Mouse (Mus musculus): ENCODE data around the gene Rasl11b. TPM values are rescaled to one million over a fixed set of nuclear protein-coding genes. Genes with fewer than 3 reads are reported as not detected.
A peak's percentile ranks its signal among the peaks of the same experiment; 100 is the strongest.

Gene Rasl11b
- total and polyA plus RNA-seq, 3 experiments, result 16.8 to 41.9 (median 24.3) TPM

DNA sequence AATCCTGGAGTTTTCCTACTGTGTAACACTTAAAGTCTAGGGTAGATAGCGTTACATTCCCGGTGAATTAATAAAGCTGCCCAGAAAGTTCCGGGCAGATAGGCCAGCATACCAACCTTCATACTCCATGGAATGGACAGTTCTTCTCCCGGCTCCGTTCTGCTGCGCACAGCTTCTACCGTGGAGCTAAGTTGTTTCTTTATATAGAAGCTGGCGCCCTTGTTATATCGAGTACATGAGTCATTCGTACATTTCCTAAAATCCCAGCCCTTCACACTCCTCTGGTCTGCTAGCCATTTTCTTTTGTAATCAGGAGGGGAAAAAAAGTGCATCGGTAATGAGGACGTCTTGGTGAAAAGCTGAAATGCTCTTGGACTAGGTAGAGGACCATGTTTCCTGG is 7.0 kb upstream of the Rasl11b start:
- no peak for DNase-seq

DNA sequence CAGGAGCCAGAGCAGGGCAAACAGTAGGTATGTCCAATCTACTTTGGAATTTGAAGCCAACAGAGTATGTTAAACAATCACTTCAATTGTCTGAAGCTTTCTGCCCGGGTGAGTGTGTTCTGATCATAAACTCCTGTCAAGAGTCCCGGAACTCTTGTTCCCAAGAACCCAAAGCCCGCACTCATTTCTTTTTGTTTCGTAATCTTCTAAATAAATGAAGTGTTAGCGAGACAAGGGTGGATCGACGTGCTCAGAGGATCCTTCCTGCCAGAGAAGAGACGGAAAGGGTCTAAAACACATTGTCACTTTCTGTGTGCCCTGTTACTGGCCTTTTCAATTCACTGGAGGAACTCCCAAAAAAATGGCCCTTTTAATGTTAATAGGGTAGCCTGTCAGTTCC is 6.2 kb upstream of the Rasl11b start:
- DNase-seq, result no peak

DNA sequence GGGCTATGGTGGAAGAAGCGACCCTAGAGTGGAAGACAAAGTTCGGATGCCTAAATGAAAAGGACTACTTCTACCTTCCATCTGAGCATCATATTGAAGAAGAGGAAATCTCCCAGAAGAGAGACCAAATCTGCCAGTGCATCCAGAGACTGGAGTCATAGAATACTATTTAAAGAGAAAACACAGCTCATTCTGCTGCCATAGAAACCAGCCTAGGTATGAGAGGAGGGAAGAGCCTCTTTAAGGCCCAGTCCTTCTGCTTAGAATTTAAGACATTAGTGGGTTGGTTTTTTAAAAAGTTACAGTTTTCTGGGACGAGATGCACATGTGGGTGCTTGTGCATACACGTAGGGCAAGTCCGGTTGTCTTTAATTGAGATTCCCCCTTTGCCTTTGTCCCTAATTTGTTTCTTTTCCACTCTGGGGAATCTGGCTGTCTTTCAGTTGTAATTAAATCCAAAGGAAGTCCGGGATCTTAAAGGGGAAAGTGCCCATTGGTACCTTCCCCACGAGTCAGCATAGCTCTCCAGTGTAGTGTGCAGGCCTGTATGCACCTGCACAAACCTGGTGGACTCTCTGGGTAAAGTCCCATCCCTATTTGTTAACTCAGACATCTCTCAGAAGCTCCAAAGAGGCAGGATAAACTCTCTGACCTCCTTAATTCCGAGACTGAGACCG is 5.5 kb upstream of the Rasl11b start:
- no peak for DNase-seq

DNA sequence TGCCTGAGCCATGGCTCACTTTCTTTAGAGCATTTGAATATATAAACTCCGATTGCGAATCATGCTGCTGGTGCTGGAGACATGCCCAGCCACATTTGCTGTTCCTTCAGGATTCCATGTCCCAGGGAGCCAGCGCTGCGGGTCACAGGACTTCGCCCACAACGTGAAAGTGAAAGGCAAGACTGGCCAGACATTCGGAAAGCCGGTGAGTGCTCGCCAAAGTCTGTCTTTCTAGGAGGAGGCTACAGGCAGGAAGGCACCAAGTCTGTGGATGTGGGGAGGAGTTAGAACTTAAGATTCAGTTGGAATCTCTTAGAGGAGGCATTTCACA is 5.0 kb upstream of the Rasl11b start:
- no peak for DNase-seq

DNA sequence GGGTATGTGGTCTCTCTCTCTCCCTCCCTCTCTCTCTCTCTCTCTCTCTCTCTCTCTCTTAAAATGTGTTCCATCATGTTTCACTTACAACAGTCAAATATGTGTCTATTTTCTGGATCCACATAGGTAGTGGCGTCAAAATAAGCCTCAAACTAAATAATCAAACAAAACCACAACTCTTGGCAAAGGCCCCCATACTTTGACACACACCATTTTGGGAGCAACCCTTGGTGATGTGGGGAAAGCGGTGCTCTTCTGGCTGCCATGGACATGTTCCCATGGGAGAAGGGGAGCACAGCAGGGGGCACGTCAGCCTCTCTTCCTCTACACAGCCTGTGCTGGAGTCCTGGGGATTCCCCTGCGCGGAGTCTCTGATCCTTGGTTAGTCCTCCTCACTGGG is 4.2 kb upstream of the Rasl11b start:
- no peak for DNase-seq

DNA sequence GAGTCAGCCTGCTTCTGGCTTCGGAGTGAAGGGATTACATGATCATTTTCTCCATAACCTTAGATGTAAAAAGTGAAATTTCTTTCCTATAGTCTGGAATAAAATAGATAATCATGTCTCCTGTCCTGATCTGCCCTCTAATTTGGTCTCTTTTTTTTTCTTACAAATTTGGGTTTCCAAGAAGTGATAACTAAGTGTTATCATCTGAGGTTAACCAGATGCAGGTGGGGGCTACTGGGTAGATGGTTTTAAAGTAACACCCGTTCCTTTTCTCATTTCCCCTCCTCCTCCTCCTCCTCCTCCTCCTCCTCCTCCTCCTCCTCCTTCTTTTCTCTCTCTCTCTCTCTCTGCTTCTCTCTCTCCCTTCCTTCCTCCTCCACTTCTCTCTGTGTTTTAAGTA is 2.1 kb upstream of the Rasl11b start:
- no peak for DNase-seq

DNA sequence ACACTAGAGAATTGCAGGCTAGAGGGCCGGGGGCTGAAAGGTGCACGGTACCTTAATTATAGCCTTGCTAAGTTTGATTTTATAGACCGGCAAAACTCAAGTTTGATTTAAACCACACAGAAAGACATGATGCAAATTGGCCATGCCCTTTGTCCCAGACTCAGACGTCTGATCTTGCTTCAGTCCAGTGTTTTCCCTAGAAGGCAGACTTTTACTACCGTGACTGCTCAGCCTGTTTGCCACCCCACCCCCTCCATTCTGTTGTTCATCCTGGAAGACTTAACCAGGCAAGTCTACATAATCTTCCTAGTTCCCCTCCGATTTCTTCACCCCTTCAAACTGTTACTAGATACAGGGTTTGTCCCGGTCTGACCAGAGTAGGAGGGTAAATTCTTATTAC is 1.5 kb upstream of the Rasl11b start:
- DNase-seq, result no peak

DNA sequence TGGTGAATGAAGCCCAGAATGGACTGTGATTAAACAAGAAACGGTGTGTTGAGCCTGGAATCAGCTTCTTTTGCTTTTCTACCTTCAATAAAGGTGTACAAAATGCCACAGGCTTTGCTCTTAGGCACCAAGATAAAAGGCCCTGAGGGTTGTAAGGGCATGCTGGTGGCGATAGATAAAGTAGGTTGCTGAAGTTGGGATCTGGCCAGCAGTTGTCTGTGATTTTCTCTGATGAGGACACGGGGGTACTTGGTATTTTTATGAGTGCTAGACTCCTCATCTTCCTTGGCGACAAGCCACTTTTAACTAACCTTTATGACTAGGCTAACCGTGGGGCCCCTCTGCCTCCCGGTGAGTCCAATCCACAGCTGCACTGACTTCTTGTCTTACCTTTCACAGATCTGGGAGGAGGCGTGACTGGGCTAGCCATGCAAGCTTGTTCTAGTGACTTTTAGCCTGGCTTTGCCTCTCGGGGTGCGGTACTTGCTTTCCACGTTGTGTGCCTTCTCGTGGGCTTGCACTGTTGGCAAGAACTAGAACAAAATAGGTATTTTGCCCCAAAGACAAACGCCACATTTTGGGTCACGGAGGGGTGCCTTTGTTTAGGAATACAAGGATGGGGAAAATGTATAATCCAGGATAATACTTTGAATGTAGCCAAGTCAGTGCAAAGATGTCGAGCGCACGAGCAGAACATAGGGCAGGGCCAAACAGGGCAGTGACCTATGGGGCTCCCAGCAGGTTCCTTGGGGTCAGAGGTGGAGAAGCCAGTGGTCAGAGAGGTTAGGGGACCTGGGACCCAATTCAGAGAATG is 852 bp upstream of the Rasl11b start:
- DNase-seq, result peak; percentile 4

DNA sequence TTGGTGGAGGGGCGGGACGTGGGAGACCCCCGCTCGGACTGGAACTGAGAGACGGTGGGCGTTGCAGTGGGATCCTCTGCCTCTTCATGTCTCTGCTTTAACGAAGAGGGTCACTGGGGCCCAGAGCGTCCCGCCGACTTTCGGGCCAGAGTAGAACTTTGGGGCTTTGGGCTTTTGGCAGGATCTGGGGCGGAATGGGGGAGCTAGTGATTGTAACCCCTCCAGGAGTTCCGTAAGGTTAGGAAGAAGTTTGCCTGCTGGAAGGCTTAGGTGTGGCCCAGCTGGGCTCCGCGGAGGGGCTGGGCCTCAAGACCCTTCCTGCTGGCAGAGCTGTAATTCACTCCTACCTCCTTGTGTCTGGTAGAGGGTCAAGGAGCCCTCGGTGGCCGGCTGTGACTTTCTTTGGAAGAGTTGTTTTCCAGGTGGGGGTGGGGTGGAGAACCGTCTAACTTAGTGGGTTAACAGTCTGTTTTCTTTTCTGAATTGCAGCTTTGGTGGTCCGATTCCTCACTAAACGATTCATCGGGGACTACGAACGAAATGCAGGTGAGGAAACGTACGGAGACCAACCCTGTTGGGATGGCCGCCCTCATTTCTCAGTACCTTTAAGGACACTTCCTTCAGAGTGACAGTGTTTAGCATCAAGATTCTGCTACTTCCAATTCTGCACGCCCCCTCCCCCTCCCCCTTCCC is 674 bp downstream of the Rasl11b start:
- peak; percentile 29 for DNase-seq

DNA sequence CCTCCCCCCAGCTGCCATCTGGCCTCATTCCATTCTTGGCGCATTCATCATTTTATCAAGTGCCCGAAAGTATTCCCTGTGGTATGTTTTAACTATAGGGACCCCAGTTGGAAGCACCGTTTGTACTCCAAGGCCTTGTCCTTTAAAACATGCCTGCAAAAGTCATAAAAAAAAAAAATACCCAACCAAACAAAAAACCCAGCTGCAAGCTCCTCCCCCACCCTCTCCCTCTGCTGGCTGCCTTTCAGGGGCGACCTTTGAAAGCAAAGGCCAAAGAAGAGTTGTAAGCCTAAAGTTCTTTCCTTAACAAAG is 1.2 kb downstream of the Rasl11b start:
- DNase-seq, result peak; percentile 72

DNA sequence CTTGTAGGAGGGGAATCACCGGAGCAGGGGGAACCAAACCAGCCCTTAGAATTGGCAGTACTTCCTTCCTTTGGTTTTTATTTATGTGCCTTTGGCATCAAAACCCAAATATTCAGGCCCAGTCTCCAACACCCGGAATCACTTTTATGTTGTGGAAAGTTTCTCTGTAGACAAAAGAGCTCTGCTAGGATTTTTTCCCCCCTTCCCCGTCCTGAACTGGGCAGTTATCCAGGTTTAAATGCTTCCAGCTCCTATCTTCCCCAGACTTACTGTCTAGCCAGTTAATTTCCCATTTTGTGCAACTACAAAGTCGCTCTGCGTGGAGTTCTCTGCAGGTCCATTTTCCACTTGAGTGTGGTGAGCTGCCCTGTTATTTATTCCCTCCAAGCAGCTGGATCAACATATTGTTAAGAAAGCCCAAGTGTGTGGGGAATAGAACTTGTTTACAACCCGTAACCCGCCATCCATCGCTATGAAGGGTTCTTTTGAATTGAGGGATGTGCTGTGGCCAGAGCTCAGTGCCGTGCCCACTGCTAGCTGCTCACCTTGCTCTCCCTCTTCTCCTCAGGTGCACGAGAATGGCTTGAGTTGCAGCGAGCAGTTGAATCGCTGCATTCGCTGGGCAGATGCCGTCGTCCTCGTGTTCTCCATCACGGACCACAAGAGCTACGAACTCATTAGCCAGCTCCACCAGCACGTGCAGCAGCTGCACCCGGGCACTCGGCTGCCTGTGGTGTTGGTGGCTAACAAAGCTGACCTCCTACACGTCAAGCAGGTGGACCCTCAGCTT is 2.6 kb downstream of the Rasl11b start:
- DNase-seq, result no peak

DNA sequence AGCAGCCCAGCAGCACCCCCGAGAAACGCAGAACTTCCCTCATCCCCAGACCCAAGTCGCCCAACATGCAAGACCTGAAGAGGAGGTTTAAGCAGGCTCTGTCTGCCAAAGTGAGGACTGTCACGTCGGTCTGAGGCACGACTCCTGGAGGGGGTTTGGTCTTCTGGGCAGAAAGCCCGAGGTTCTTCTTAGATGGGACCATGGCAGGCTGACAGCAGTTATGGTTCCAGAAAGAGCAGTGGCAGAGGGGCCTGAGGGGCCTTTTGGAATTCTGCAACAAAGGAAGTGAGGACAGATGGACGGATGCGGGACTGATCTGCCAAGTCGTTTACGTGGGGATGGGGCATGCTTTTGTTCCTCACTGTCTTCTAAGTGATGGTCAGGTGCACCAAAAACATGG is 3.4 kb downstream of the Rasl11b start:
- no peak for DNase-seq

DNA sequence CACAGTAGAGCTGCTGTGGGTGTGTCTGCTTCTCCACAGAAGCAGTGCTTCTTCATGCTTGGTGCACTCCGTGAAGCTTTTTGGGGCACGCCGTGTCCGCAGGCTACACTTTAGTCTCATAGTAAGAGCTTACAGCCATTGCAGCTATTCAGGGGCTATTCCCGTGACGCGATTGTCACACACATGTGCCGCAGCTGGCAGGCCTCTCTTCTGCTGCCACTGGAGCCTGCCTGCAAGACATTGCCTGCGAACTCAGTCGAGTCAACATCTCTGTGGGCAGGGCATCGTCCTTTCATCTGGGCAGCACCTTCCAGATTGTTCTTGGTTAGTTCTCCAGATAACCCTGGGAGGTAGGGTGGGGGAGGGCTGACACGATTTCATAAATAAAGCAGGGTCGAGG is 4.7 kb downstream of the Rasl11b start:
- no peak for DNase-seq

DNA sequence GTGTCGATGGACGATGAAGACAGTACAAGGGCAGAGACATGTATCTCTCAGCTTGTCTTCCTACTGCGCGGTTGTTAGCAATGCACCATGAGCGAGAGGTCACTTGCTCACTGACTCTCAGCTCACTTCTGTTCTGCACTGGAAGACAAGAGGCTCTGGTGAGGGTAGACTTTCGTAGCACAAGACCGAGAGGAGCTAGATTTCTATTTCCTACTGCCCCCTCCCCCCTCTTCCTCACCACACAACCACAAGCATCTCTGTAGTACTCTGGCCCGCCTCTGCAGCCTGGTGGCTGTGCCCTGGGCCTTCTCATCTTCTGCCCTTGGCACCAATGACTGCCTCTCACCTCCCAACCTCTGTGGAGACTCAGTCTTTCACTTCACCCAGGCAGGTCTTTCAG is 5.4 kb downstream of the Rasl11b start:
- DNase-seq, result no peak

DNA sequence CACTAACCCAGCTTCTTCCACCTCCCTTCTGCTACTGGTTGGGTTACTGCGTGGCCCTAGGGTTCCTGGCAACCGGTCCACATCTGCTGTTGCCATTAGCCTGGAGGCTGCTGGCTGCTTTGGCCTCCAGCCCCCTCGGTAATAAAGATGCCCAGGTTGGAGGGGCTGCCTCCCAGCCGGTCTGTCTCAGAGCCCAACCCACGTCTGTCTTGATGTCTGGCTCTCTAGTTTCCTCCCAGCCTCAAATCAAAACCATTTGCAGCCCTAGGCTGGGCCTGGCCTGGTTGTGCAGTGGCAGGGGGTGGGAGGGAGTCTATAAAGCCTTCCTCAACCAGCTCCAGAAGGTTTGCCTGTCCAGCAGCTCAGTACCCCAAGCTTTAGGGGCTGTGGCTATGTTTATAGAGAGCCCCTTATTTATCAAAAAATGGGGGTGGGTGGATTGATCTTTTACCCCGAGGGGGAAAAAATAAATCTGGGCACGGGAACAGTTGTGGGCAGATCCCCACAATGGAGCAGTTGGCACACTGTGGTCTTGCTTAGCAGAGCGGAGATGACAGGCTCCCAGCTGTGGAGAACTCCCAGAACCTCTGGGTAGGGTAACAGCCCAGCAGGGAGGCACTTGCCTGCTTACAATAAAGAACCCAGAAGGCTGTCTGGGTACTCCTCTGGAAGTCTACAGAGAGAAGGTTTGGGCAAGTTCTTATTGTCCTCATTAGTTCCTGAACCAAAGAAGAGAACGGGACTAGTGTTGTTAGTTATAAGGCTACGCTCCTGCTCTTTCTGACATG is 6.7 kb downstream of the Rasl11b start:
- no peak for DNase-seq

DNA sequence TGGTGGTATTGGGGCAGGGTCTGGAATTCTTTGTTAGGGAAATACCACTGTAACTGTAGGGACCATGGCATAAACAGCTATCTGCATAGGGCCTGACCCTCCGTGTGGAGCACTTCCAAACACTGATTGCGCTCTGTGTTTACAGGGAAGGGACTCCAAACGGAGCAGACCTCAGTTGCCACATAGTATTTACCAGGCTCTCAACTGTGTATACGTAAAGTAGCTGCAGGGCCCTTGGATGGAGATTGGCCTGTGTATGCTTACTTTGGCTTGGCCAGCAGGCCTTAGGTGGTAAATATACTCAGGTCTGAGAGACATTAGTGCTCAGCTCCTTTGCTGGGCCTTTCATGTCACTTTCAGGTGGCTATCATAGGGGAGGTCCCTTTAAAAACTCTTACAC is 7.4 kb downstream of the Rasl11b start:
- no peak for DNase-seq

DNA sequence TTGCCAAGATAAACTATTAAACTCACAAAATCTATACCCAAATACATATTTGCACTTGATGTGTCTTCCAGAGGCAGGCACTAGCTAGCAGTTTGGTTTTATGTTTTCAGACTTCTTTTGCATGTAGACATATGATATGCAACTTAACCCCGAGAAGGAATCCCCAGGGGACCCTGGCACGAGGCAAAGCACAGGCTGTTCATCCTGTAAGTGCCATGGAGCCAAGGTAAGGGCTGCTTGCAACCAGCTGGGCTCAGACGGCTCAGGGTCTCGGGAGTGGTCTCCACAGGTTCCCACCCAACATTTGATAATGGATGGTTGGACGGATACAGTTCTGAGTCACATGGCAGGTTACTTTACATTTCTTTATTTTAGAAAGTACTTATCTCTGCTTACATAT is 9.4 kb downstream of the Rasl11b start:
- DNase-seq, result no peak

DNA sequence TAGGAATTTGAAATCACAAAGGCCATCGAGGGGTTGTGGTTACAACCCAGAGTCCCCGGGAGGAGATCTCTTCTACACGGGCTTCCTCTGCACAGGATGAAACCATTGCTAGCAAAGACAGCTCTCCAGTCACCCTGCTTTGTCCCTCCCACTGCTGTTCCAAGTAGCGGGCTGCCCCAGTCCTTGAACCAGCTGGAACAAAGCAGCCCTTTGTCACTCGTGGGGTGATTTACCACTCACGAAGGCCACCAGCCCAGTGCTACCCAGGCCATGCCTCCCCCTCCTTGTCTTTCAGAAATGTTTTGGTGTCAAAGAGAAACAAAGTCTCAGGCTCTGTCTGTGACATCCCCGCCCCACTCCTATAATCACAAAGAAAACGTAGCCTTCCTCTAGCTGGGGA is 10.4 kb downstream of the Rasl11b start:
- peak; percentile 80 for DNase-seq

DNA sequence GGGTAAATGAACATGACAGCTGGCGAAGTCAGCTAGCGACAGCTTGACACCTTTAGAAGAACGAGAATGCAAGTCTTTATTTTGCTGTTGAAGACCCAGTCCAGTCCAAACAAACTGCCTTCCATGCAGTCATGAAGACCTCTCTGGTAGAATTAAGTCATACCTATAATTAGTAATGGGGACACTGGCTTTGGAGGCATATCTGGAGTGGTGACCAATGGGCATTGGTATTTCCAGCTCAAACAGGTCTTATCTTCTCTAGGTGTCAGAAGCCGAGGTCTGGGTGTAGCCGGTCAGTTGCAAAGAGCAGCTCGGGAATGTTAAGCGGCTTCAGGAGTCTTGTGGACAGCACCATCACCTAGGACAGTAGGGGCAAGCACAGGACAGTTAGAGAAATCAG is 11.0 kb downstream of the Rasl11b start:
- no peak for DNase-seq

DNA sequence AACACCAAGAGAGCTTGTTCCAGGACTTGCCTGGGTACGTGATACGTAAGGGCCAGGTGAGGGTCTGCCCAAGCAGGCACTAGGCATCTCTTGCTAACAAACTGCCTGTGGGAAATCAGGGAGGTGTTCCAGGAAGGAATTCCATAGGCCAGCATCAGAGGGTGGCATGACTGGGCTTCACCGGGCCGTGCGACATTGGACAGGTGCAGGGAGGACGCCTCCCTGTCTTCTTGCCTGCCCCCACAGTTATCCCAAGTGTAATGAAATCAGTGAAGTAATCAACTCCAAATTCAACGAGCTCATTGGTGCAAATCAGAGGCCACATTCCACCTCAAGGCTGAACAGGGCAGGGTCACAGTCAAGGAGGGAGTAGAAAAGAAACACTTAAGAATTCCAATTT is 11.6 kb downstream of the Rasl11b start:
- no peak for DNase-seq

DNA sequence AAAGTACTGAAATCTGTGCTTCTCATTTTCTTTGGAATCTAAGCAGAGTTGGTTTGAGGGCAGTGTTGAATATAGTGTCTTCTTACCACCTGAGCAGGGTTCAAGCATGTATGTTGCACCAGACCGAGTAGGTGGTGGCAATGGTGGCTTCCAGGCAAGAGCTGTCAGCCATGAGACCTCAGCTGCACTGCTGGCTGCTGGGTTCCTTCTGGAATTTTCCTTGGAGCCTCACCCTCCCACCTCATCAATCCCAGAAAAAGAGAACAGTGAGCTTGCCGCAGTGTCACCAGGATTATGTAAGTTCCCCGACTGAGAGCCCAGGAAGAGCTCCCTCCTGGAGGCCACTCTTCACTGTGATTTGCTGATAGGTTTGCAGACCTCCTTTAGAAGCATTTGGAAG is 12.1 kb downstream of the Rasl11b start:
- DNase-seq, result no peak

DNA sequence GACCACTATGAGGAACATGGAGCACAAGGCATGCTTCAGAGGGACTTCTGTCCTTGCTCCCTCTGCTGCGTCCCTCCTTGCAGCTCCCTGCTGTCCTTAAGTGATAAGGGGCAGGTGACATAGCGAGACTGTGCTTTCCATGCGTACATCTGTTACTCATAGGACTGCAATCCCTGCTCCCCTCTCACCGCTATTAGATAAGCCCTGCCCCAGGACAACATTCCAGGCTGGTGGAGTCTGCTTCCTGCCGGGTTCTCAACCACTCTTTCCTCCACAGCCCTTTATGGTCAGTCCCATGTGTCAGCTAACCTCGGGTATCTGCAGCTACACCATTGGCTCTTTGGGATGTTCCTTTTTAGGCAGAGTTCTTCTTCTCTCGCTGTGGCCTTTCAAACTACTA is 13.4 kb downstream of the Rasl11b start:
- no peak for DNase-seq
